Mouse (Mus musculus): ENCODE data around the gene Cdh1.
A peak's percentile ranks its signal among the peaks of the same experiment; 100 is the strongest.
"Not testable (repeated sequence)": the region's sequence is repeated elsewhere in the genome, so short reads cannot be mapped to it uniquely, and the experiment has no call there.

Cdh1 gene

DNA sequence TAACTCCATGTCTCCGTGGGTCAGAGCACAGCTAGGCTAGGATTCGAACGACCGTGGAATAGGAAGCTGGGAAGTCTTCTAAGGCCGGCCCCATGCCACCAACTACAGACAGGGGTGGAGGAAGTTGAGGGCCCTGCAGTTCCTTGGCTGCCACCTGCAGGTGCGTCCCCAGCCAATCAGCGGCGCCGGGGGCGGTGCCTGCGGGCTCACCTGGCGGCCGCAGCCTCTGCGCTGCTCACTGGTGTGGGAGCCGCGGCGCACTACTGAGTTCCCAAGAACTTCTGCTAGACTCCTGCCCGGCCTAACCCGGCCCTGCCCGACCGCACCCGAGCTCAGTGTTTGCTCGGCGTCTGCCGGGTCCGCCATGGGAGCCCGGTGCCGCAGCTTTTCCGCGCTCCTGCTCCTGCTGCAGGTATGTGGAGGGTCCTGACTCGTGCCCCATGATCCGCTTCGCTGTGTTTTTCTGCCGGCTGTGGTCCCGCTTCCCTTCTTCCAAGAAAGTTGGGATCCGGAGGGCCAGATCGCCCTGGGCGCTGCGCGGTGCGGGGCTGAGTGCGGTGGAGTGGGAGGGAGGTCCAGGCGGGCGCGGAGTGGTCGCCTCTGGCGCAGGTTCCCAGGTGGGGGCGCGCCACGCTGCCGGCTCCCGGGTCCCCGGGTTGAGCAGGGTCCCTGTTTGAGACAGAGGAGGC is at the start of gene Cdh1:
Gene Cdh1 (plus strand): TSS at position 221 of the 689 bp plus-strand sequence.
- peak; percentile 59 for DNase-seq (ENCODE audit: low read depth, low spot score)

DNA sequence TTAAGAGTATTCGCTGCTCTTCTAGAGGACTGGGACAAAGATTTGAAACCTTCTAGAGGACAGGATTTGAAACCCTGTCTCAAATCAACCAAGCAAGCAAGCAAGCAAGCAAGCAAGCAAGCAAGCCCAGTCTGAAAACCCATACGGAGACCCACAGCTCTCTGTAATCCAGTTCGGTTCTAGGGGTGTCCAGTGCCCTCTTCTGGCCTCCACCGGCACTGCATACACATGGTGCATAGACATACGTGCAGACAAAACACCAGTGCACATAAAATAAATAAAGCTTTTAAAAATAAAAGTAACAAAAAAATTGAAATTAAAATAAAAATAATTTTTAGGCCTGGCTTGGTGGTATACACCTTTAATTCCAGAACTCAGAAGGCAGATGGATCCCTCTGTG is 49.1 kb upstream of the Cdh1 start:
- no peak for DNase-seq (ENCODE audit: low read depth, low spot score)

DNA sequence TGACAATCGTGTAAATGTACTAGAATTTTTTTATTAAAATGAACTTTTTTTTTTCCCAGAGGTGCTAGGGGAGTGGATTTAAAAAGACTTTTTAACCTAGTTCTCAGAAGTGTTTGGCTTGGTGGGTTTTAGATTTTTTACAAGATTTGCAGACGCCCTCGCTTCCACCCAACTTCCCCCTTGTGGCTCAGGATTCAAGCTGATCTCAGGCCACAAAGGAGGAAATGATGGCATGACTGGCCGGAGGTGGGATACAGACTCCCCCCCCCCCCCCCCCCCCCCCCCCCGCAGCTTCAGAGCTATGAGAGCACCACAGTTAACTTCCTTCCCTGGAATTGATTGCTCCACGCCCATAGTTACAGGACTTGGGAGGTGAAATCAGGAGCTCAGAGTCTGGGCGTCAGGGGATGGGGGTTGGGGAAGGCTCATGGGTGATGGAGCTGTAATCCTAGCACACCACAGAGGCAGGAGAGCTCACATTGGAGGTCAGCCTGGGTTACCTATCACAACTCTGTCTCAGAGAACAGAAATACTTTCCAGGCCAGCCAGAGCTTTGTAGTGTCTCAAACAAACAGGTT is 47.0 kb upstream of the Cdh1 start:
- no peak for DNase-seq (ENCODE audit: low read depth, low spot score)

DNA sequence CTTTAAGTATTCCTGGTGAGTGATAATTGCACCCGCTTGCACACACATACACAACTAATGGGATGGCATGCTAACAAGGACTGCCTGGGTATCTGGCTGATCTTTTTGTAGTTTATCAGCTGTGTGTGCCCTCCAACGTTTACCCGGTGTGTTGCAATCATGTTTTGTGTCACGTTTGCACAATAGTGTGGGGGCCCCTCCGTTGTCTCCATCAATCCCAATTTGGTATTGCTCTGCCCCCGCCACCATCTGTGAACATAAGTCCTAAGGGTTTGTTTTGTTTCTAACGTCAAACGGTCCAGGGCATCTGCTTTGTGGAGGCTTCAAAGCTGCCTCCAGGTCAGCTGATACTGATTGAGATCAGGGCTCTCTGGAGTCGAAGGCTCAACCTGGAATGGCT is 43.3 kb upstream of the Cdh1 start:
- DNase-seq (ENCODE audit: low read depth, low spot score) = no peak

DNA sequence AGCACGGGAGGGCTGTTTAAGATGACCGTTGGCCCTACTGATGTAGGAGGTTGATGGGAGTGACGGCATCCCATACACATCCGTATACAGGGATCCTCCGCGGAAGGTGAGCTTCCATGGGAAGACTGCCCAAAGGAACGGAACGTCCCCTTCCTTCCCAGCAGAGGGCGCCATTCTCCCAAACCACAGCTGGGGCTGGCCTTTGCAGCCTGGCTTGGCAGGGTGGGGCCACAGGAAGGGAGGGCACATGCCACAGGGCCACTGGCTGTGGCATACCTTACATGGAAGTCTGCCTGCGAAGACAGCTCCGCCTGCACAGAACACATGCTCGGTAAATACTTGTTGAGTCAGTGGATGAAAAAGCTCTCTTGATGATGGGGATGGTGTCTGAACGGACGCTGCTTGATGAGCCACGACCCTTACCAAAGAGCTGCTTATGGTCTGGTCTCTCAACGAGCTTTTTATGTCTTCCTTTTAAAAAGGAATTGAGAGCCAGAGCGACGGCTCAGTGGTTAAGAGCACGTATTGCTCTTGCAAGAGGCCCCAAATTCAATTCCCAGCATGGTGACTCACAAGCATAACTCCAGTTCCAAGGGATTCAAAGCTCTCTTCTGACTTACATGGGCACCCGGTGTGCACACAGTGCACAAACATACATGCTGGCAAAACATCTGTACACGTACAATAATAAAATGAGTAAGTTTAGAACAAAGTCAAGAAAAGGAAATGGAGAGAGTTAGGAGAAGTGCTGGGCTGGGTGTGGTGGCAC is 41.9 kb upstream of the Cdh1 start:
- DNase-seq (ENCODE audit: low read depth, low spot score) = peak; percentile 83

DNA sequence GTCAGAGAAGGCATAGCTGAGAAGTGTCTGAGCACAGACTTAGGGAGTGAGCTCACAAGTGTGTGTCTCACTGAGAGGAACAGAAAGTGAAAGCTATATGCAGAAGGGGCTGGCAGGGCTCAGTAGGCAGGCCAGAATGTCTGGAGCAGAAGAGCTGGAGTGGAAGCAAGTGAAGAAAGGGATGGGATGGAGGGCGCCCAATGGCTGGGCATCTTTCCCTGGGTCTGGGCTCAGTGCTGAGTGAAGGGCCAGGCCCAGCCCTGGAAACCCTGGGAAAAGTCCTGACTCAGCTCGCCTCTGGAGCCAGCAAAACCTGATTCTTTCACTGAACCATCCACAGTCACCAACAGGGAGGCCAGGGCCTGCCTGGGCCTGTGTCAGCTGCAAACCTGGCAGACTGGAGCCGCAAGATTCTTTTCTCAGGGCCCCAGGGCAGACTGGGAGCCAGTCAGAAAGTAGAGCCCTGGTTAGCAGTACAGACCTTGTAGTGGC is 39.4 kb upstream of the Cdh1 start:
- DNase-seq (ENCODE audit: low read depth, low spot score) = peak; percentile 31

DNA sequence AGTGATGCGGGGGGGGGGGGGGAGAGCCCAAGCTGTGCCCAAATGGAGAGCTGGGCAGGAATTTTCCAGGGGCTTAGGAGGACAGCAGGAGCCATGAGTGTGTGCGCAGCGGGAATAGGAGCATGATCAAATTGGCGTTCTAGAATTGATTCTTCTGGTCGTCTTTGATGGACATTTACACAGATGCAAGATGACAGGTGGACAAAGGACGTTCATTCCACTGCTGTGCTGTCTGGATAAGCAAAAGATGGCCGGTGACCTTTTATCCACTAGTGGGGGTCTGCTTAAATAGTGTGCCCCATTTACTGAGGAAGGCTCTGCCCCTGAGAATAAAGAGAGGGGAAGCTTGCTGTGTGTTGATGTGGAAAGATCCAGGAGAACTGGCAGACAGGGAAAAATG is 34.1 kb upstream of the Cdh1 start:
- DNase-seq (ENCODE audit: low read depth, low spot score) = no peak

DNA sequence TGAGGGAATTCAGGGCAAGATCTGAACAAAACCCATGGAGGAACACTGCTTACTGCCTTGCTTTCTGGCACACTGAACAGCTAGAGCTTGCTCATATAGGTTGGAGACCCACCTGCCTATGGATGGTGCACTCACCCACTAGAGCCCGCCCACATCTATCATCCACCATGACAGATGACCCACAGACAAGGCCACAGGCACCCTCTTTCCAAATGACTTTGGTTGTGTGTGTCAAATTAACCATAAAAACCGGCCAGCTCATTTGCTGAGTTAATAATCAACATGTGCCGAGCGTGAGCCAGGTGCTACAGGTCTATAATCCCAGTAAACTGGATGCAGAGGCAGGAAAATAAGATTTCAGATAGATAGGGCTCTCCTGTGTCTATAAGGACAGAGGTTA is 32.8 kb upstream of the Cdh1 start:
- no peak for DNase-seq (ENCODE audit: low read depth, low spot score)

DNA sequence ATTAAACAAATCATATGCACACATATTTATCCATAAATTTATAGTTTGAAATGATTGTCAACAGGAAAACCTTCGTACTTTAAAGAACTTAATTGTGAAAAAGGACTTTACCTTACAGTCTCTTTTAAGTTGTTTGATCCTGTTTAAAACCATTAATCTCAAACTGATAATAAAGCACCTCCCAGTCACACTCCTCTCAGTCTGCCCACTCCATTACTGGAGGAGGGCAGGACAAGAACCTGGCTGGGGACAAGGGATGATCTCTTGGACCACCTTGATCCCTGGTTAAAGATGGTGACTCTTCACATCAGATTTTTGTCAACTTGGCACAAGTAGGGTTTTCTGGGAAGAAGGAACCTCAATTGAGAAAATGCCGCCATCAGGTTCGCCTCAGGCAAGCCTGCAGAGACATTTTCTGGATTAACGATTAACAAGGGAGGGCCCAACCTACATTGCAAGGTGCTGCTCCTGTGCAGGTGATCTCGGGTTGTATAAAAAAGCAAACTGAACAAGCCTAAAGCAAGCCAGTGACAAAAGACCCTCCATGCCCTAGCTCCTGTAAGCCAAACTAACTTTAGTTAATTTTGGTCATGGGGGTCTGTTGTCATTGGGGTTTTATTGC is 31.5 kb upstream of the Cdh1 start:
- DNase-seq (ENCODE audit: low read depth, low spot score) = no peak

DNA sequence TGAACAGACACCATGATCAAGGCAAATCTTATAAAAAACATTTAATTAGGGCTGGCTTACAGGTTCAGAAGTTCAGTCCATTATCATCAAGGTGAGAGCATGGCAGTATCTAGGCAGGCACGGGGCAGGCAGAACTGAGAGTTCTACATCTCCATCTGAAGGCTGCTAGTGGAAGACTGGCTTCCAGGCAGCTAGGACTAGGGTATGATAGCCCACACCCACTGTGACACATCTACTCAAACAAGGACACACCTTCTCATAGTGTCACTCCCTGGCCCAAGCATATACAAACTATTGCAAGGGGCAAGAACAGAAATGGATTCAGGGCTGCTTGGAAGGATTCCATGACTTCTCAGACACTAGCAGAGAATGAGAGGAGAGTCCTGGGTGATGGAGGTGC is 31.0 kb upstream of the Cdh1 start:
- DNase-seq (ENCODE audit: low read depth, low spot score) = not testable (repeated sequence)

DNA sequence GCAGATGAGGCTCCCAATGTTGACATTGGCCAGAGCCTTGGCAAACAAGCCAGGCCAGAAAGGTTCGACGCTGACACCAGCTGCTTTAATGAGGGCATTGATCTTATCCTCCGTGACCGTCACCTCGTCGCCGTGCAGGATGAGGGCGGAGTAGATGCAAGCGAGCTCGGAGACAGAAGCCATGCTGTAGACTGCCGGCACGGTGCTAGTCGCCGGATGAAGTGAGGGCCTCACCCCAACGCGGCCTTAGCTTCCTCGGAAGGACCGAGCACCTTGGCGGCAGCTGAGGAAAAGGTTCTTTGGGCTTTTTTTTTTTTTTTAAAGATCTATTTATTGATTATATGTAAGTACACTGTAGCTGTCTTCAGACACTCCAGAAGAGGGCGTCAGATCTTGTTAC is 30.0 kb upstream of the Cdh1 start, which contains the start of gene Gm10073:
Gene Gm10073 (minus strand): TSS at position 294 of the 400 bp plus-strand sequence.
- not testable (repeated sequence) for DNase-seq (ENCODE audit: low read depth, low spot score)

DNA sequence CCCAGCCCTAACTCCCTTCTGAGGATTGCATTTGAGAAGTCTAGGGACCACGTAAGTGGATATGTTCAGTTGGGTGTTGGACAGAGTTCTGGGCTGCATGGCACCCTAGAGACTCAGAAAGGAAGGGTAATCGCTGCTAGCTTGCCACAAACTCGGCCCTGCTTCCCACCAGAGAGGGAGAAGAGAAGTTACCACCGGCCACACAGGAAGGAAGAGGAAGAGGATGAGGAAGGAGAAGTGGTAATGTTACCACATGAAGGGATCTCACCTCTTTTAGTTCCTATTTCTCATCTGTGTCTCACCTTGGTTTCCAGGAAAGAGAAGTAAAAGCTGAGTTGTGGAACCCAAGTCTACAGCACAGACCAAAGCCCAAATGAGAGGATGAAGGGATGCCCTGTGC is 28.9 kb upstream of the Cdh1 start:
- DNase-seq (ENCODE audit: low read depth, low spot score) = no peak

DNA sequence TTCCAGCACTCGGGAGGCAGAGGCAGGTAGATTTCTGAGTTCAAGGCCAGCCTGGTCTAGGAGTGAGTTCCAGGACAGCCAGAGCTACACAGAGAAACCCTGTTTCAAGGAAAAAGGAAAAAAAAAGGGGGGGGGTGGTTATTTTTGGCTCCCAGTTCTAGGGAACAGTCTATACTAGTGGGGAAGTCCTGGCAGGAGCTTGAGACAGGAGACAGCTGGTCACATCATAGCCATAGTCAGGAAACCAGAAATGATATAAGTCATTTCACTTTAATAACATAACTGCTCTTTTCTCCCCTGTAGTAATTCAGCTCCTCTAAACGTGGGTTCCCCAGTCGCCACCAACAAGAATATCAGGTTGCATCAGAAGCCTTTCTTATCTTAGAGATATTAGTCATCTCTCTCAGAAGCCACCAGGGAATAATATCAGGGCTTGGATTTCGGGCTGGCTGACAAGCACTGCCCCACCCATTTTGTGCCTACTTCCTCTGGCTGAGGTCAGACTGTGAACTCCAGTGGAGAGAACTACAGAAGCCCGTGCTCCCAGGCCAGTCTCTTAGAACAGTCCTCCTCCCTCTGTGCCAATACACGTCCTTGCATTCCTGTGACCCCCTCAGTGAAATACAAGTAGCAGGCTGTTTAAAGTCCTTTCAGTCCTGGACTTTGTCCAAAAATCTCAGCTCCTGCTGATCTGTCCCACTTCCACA is 26.1 kb upstream of the Cdh1 start:
- DNase-seq (ENCODE audit: low read depth, low spot score) = no peak

DNA sequence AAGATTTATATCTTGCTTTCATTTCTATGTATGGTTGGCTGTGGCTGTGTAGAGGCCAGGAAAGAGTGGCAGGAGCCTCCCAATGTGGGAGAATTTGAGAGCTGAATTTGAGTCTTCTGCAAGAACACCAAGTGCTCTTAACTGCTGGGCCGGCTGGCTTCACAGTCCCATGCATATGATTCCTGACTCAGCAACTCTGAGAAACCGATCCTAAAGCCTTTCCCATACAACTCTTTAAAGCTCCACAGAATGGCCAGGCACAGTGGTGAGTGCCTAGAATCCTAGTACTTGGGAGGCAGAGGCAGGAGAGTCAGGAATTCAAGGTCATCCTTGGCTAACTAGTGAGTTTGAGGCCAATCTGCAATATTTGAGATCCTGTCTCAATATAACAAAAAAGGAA is 23.6 kb upstream of the Cdh1 start:
- no peak for DNase-seq (ENCODE audit: low read depth, low spot score)

DNA sequence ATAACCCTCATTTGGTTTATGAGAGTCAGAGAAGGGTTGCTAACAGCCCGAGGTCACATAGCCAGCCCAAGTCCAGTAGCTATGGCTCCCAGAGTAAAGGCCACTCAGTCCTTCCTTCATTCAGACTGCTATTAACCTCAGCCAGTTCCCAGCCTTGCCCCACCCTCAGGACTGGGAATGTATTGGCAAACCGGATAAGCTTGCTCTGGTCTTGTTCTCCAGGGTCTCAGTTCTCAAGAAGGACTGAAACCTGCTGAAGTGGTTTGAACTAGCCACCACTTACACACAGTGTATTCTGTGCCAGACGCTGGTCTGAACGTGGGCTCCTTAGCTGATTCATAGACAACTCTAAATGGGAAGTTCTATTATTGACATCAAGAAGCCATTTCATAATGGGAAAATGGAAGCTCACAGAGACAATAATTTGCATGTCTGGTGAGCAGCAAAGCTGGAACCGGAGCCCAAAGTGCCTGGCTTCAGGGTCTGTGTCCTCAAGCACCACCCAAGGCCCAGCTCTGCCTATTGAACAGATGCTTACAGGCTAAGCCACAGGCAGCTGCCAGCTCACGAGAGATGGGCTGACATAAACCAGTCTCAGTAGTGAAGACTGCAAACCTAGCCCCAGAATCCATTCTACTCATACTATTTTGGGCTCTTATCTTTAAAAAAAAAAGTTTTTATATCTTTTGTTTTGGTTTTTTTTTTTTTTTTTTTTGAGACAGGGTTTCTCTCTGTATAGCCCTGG is 21.6 kb upstream of the Cdh1 start:
- no peak for DNase-seq (ENCODE audit: low read depth, low spot score)

DNA sequence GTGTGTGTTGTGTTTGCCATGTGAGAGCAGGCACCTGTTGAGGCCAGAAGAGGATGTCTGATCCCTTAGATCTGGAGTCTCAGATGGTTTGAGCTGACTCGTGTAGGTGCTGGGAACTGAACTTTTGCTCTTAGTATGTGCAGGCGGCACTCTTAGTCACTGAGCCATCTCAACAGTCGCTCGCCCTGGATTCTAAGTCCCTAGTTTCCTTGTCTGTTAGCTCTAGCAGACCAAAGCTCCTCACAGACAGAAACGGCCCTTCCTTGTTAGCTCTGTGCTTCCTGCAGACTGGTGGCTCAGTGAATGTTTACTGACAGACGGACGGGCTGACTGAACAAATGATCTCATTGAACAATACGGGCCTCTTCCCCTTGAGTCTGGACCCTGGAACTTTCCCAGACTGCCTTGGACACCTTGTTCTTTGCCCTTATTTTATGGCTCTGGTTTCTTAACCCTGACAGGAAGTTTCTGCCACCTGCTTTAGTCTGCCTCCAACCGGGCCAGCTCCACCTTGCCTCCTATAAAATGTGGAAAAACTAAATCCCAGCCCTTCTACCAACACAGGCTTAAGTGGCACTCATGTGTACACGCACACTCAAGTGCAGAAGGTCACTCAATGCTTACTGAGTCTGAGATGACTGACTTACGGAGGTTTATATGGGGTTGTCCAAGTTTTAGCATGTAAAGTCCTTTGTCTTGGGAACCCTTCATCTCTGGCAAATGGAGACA is 18.0 kb upstream of the Cdh1 start:
- DNase-seq (ENCODE audit: low read depth, low spot score) = no peak

DNA sequence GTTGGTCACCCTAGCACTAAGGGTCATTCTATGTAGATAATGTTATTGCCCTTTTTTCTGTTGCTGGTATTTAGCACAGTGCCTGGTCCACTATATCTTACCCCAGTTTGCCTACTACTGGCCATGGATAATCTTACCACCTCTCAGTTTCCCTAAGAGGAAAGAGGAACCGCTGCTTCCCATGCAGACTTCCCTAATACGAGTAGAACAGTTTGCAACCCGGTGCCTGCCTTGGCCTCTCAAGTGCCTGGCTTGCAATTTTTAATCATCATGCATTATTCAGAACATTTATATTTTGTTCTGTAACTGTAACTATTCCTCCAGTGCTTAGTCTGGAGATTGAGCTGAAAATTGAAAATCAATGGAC is 17.5 kb upstream of the Cdh1 start:
- DNase-seq (ENCODE audit: low read depth, low spot score) = no peak

DNA sequence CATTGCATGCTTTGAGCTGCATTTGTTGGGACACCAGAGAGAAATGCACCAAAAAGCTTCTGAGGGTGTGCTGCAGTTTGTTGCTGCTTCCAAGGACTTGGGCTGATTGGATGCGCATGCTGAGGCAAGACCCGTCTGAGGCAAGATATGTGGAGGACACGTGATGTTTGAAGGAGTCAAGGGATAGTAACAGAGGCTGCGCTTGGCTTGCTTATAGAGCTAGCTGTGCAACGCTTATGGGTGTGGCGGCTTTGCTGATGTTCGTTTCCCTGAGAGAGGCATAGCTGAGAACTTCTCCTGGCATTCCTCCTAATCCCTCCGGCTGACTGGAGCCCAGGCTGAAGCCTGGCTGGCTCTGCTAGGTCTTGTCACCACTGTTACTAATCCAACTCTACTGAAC is 16.3 kb upstream of the Cdh1 start:
- no peak for DNase-seq (ENCODE audit: low read depth, low spot score)

DNA sequence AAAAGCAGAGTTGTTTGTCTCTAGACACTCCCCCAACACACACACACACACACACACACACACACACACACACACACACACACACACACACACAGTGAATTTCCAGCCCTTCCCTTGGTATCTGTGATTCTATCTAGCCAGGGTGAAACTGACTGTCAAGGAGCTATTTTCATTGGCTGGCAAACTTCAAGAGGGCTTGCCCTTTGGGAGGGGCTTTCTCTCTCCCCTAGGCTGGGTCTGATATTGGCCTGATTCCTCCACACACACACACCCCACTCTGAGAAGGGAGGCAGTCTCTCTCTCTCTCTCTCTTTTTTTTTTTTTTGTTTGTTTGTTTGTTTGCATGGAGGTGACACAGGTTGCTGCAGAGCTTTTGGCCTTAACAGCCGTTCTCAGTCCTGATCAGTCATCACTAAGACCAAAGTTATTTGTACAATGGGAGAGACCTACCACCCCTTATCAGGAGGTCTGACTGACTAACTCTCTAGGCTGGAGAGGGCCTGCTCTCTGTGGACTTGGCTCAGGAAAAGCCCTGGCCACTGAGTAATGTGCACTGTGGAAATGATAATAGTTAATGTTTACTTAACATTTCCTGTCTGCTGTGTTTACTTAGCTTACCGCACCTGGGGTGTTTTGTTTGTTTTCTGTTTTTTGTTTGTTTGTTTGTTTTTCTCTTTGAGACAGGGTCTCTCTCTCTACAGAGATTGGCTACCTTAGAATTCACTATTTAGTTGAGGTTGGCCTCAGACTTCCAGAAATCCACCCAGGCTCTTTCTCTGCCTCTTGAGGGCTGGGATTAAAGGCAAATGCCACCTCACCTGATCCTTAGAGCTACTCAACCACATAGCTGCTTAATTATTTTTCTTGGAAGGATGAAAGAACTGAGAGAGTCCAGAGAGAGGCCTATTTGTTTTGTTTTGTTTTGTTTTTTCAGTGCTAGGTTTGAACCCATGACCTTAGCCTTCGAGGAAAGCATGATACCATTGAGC is 14.4 kb upstream of the Cdh1 start:
- DNase-seq (ENCODE audit: low read depth, low spot score) = no peak

All from CD4-positive helper T cell, adult 2 months (primary cell).